Mouse (Mus musculus): Measurements from ENCODE around the gene Olfr223.
"Not testable (repeated sequence)": the region's sequence is repeated elsewhere in the genome, so short reads cannot be mapped to it uniquely, and the experiment has no call there.

Gene Olfr223

DNA sequence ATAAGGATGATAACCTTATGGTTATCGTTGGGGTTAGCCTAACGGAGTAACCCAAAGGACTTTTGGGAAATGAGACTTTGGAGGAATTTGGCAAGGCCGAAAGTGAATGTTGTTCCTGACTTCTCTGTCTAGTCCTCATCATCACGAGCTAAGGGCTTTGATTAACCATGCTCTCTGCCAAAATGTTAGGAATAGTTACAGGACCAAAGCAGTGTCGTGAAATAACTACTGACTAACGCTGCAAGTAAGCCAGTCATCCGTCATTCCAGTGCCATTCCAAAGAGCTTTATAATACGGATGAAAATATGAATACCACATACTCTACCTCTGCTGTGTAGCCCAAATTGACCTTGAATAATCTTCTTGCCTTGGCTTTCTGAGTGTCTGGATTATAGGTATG, 3.9 kb upstream of the Olfr223 start:
- ATAC-seq (ENCODE audit: low TSS enrichment) = no peak

DNA sequence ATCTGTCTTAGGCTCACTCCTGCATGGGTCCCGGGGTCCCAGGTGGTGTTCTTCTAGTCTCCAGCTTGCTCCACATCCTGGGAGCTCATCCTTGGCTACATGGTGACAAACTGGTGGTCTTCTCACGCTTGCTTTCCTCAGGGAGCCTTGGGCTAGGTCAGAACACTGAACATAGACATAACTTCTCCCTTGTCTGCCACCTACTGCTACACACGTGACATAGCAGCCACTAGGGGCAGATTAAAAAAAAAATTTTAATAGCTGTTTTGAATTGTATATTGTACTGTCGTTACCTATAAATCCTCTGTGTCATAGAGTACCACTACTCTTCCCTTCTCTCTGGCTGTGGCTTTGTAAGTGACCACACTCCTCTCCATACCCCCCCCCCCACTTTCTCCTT, 3.0 kb upstream of the Olfr223 start:
- ATAC-seq (ENCODE audit: low TSS enrichment) = no peak

DNA sequence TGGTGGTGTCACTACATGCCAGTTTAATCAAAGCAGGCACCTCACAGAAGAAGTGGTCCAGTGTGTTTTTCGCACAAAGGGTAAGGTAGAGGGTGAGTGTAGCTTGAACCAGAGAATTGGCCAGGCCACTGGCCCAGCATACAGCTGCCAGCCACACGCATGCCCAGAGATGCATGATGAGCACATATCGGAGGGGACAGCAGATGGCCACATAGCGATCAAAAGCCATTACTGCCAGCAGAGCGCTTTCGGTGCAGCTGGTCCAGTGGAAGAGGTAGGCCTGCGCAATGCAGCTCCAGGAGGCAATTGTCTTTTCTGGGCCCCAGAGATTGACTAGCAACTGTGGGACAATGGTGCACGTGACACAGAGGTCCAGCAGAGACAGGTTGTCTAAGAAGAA, 3.6 kb downstream of the Olfr223 start:
- no peak for ATAC-seq (ENCODE audit: low TSS enrichment)

DNA sequence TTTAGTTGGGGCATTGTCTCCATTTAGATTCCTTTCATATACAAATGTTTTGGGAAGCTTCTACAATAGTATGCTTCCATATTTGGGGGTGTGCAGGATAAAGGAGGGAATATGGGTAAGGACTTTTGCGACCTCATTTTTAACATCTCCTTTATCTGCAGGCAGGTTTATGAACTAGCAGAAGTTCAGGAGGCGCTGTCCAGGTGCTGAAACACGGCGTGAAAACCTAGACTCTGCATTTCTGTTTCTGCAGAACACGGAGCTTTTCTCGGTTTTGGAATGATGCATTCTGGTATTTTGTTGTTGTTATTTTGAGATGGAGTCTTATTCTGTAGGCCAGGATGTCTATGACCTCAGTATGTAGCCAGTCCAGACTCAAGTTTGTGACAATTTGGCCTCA, 8.6 kb downstream of the Olfr223 start:
- ATAC-seq (ENCODE audit: low TSS enrichment) = no peak

DNA sequence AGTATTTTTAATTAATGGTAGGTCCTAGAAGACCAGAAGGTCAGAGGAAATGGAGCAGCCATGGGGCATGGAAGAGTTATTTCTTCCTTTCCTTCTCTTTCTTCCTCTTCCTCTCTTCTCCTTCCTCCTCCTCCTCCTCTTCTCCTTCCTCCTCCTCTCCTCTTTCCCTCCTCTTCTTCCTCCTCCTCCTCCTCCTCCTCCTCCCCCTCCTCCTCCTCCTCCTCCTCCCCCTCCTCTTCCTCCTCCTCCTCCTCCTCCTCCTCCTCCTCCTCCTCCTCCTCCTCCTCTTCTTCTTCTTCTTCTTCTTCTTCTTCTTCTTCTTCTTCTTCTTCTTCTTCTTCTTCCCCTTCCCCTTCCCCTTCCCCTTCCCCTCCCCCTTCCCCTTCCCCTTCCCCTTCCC, 17.0 kb downstream of the Olfr223 start, which contains the start of gene Olfr222:
Gene Olfr222 (minus strand): TSS at position 101 of the 400 bp plus-strand sequence.
- ATAC-seq (ENCODE audit: low TSS enrichment) = not testable (repeated sequence)

DNA sequence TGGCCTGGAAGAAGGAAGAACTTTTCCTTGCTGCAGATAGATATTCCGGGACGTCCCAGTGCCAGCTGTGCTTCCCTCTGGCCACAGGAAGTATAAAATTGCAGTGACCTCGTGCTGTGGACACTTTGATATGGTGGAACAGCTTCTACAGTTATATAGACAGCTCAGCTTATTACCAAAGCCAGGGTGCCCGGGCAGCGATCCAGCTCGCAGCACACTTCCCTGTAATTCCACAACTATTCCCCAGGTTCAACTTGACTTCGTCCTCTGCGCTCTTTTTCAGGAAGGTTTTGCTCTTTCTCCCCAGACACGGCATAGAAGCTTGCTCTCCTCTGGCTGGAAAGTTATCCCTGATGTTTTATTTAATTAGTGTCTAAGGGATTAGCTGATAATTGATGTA, 17.4 kb downstream of the Olfr223 start:
- ATAC-seq (ENCODE audit: low TSS enrichment) = no peak

DNA sequence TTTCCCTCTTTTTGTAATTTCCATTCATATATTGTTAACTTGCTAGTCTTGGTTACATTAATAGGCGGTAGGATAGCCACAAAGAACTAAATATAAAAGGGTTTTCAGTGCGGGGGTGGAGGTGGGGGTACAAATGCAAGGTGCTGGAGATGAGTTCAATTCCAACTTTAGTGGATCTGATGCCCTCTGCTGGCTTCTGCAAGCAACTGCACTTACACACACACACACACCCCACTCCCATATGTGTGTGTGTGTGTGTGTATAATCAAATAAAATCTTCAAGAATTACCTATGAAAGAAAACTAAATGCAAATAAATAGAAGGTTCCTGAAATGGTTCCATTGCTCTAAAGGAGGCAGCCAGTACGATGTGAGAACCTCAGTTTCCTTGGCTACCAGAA, 23.8 kb downstream of the Olfr223 start:
- no peak for ATAC-seq (ENCODE audit: low TSS enrichment)

DNA sequence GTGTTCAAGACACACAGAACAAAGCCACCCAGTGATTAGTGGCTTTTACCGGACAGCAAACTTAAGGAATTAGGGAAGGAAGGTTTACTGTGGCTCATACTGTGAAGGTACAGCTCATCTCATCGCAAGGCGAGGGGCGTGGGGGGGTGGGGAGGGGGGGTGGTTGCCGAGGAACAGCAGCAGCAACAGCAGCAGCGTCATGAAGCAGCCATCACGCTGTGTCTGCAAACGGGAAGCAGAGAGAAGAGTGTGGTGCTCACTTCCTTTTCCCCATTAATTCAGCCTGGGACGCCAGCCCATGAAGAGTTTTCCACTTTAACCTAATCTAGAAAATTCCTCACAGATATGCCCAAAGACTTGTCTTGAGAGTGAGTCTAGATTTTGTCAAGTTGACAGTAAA, 30.3 kb downstream of the Olfr223 start:
- ATAC-seq (ENCODE audit: low TSS enrichment) = no peak

DNA sequence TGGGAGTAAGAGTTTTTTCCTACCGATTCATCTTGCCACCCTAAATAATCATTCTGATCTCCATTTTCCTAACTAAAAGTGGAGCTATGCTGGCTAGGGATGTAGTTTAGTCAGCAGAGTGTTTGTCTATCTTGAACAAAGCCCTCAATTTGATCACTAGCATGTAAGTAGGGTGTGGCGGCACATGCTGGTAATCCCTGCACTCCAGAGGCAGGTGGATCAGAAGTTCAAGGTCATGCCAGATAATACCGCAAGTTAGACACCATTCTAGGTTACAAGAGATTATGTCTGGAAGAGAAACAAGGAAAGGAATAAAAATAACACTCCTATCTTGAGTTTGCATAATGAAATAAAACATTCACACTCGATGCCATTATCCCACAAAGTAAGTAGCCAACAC, 30.8 kb downstream of the Olfr223 start:
- no peak for ATAC-seq (ENCODE audit: low TSS enrichment)

DNA sequence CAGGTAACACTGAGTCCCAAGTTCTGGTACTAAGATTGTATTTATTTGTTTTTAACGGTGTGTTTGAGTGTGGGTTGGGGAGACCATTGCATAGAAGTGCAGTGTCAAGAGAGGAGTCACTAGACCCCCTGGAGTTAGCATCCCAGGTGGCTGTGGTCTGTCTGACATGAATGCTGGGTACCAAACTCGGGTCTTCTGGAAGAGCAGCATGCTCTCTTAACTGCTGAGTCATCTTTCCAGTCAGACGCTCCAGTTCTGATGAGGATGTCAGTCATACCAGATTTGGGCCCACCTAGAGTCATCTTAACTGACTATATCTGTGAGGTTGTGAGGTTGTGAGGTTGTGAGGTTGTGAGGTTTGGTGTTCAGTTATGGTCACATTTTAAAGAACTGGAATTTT, 32.2 kb downstream of the Olfr223 start:
- ATAC-seq (ENCODE audit: low TSS enrichment) = no peak

DNA sequence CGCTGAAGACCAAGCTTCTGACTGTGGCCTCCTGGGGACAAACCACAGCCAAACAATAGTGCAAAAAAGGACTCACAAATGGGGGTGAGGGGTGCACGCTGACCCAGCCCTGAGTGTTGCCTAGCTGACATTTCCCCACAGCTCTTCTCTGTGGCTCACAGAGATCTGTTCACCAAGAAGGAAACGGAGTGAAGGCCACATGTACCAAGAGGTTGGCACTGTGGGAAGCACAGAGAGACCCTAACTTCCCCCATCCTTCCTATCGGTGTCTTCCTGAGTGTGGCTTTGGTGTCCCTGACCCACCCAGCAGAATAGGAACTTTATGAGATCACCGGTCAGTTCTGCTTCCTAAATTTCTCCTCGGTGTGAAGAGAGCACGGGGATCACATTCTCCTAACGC, 38.6 kb downstream of the Olfr223 start:
- no peak for ATAC-seq (ENCODE audit: low TSS enrichment)

DNA sequence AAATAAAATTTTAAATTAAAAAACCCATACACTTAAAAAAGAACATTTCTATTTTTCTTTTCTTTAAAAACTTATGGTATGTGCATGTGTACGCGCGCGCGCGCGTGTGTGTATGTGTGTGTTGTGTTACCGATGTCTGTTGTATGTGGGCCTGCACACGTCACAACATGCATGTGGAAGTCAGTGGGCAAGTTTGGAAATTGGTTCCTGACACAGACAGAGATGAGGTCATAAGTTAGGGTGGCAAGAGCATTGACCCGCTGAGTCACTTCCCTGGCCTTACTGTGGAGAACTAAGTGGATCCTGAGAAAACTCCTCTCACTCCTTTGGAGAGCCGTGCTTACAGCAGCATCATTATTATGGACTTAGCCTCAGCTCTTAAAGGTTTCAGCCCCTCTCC, 39.0 kb downstream of the Olfr223 start:
- no peak for ATAC-seq (ENCODE audit: low TSS enrichment)

DNA sequence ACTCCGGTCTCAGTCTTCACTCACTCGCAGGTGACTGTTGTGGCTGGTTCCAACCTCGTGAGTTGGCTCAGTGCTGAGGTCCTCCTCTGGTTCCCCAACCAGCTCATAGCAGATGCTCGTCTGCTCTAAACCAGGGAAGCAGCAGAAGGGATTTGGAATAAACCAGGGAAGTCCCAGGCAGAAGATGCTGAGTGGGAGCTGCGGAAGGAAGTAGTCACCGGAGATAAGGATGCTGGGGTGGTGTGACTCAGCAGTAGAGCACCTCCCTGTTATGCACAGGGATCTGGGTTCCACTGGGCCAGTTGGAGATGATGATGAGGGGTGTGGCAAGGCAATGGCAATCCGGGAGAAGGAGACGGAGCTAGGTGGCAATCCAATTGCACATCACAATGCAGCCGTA, 49.1 kb downstream of the Olfr223 start:
- ATAC-seq (ENCODE audit: low TSS enrichment) = peak; percentile 93

DNA sequence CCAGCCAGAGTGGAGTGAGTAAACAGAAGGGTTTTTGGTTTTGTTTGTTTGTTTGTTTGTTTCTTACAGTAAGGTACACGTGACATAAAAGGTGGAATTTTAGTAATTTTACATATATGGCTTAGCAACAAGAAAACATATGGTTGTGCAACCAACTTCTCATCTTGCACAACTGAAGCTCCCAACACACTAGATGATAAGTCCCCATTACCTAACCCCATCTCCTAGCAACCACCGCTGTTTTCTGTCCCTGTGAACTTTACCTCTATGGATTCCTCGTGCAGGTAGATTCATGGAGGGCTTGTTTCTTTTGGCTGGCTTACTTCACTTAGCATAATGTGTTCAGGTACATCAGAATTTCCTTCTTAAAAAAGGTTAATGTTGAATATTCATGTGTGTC, 49.7 kb downstream of the Olfr223 start:
- no peak for ATAC-seq (ENCODE audit: low TSS enrichment)

DNA sequence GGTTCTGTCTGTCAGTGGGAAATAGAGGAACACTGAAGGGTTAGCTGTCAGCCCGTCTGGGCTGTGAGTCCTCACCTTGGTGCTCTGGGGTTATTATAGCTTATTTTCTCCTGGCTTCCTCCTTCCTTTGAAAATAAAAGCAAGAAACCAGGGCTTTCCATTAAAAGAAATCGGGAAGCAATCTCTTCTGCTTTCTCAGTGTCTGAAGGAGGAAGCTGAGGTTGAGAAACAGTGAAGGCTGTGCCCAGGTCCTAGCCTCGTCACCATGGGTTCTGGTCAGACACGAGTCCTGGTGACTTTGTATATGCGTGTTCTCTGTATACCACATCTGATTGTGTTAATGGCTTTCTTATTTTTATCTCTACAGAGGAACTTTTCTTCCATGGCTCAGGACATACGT, 50.6 kb downstream of the Olfr223 start:
- no peak for ATAC-seq (ENCODE audit: low TSS enrichment)

DNA sequence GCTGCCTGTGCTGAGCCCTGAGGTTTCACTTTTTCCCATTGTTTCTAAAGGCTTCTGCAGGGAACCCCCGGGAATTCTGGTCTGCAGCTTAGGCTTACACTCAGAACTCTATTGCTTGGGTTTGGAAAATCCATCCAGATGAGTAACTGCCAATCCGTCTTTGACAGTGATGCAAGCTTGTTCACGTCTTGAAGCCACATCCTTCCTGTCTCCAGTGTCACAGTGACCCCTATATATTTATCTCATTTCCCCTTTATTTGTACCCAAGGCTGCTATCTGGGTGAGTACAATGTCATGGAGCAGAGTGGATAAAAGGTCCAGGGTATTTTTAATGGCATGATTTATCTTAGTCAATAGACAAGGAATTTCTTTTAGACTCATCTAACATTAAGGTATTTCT, 51.8 kb downstream of the Olfr223 start, which contains the start of gene Nlrp3:
Gene Nlrp3 (plus strand): TSS at position 245 of the 400 bp plus-strand sequence.
- ATAC-seq (ENCODE audit: low TSS enrichment) = no peak

DNA sequence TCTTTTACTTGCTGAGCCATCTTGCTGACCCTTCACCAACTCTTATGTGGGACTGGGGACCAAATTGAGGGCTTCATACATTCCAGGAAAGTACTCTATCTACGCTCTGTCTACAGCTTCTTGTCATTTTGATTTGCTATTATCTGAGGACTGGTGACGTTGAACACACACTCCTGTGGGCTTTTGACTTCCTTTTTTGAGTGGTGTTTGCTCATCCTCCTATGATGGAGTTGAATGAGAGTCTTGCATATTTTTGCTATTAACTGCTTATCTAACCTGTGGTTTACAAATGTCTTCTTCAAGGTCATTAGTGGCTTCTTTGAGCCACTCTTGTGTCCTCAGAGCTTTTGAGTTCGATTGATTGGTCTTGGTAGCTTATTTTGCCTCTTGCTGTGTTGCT, 53.0 kb downstream of the Olfr223 start:
- no peak for ATAC-seq (ENCODE audit: low TSS enrichment)

Data from frontal cortex, adult (tissue).